Mouse (Mus musculus) midbrain, postnatal 0 days (tissue): Measurements from ENCODE around the gene Cyp2j6. TPM values are rescaled to one million over a fixed set of nuclear protein-coding genes. Genes with fewer than 3 reads are reported as not detected.
"Not testable (repeated sequence)": the region's sequence is repeated elsewhere in the genome, so short reads cannot be mapped to it uniquely, and the experiment has no call there.

Source experiments
- ATAC-seq: fragments of 200-750 bp; cut with Nextera tagmentation; 2 replicates; pipeline ENCODE4 v1.8.0; 2017; ENCODE audit warnings: moderate number of reproducible peaks, mild to moderate bottlenecking, moderate TSS enrichment, moderate library complexity; ENCODE audit not compliant: low FRiP score
- DNase-seq: peaks from one replicate; pipeline ENCODE4 v3.0.0-alpha.2; 2015; ENCODE audit warnings: low spot score
- H3K27ac ChIP-seq: fragments of 300-500 bp; sonication (generic); 2 replicates; pipeline ENCODE4 v1.5.1; 2014; ENCODE audit warnings: low read depth, mild to moderate bottlenecking, low read length, mixed read lengths
- H3K27me3 ChIP-seq: fragments of 300-500 bp; sonication (generic); 2 replicates; pipeline ENCODE4 v1.6.1; 2014; ENCODE audit warnings: low read length, control low read depth, mixed read lengths; ENCODE audit not compliant: insufficient read depth
- H3K36me3 ChIP-seq: fragments of 300-500 bp; sonication (generic); 2 replicates; pipeline ENCODE4 v1.6.1; 2014; ENCODE audit warnings: low read length, control low read depth, mixed read lengths; ENCODE audit not compliant: insufficient read depth
- H3K4me1 ChIP-seq: fragments of 300-500 bp; sonication (generic); 2 replicates; pipeline ENCODE4 v1.6.1; 2014; ENCODE audit warnings: mild to moderate bottlenecking, control low read depth, antibody characterized with exemption, low read length, mixed read lengths; ENCODE audit not compliant: insufficient read depth
- H3K4me2 ChIP-seq: fragments of 300-500 bp; sonication (generic); 2 replicates; pipeline ENCODE4 v1.6.1; 2014; ENCODE audit warnings: low read depth, mild to moderate bottlenecking, low read length, mixed read lengths; ENCODE audit not compliant: poor library complexity, severe bottlenecking
- H3K4me3 ChIP-seq: fragments of 300-500 bp; sonication (generic); 2 replicates; pipeline ENCODE4 v1.5.1; 2014; ENCODE audit warnings: low read depth, mild to moderate bottlenecking, low read length, moderate library complexity
- H3K9ac ChIP-seq: fragments of 300-500 bp; sonication (generic); replicated peaks from 2 replicates; pipeline ENCODE4 v1.6.1; 2014; ENCODE audit warnings: mild to moderate bottlenecking, low read length, moderate library complexity, mixed read lengths; ENCODE audit not compliant: poor library complexity, severe bottlenecking
- H3K9me3 ChIP-seq: fragments of 300-500 bp; sonication (generic); 2 replicates; pipeline ENCODE4 v1.6.1; 2016; ENCODE audit warnings: low read length, control low read depth
- CTCF ChIP-seq: IDR thresholded peaks from 2 replicates; pipeline ENCODE4 v1.5.1; 2016; ENCODE audit warnings: antibody characterized with exemption, mild to moderate bottlenecking
- WGBS: fragments of 180-500 bp; shearing (Covaris S2); extraction: QIAGEN DNeasy Blood & Tissue Kit; methylation state at CpG from one replicate; pipeline ENCODE4 v1.1.7; 2014; 5-methylcytosine and 5-hydroxymethylcytosine counted together
- polyA plus RNA-seq: library from polyadenylated mRNA; unstranded; fragments of >200 nt; fragmentation: Nextera tagmentation; extraction: Ambion mirVana; gene quantifications from 2 replicates; pipeline ENCODE4 v1.2.1, GENCODE M21; 2015
- total RNA-seq: library from RNA; depleted of rRNA; stranded (reverse); fragments of >200 nt; gene quantifications from 2 replicates; pipeline ENCODE4 v1.2.3, GENCODE M21; 2014; rRNA removed

Cyp2j6 gene
- total RNA-seq (9.5 and 9.6 TPM in 2 replicates), polyA plus RNA-seq (8.6 and 10.2 TPM in 2 replicates)

DNA sequence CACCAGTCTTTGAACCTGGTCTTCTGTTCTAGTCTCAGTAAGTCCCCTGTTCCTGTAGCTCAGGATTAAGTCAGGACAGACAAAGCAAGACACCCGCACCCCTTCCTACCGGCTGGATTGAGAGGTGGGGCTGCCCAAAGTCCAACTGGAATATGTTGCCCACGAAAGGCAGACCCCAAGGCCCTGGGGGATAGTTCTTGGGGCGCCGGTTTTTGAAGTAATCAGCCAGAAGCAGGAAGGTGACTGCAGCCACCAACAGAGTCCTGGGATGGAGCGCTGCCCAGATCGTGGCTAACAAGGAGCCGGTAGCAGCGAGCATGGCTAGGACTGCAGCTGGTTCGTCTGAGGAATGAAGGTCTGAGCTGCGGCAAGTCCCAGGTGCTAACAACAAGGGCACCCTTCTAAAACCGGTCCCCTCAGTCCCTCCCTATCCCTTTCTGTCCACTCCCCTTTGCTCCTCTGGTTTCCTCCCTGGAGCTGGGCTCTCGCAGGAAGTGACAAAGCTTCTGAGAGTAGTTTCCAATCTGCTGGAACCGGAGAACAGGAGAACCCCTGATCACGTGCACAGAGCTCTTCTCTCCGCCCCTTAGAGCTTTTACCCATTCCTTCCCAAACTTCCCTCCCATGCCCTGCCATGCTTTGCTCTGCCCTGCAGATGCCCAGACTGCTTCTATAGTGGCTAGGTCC is at the start of gene Cyp2j6:
TSS of gene Cyp2j6 (minus strand) at position 529 of the 687 bp plus-strand sequence.
- peak within 1 kb of the TSS; percentile 56 for H3K4me3 ChIP-seq
- H3K27me3 ChIP-seq = no peaks in the 10 kb centered on the region
- peak; percentile 92 for ATAC-seq
- peak within 1 kb of the TSS; percentile 72 for H3K4me2 ChIP-seq
- H3K36me3 ChIP-seq = no peaks in the 10 kb centered on the region
- no peaks in the 10 kb centered on the region for H3K9me3 ChIP-seq
- WGBS = 7% methylated on average over 16 of the region's 16 CpGs
- peak within 1 kb of the TSS; percentile 66 for H3K9ac ChIP-seq
- no peak for TF ChIP-seq CTCF
- H3K27ac ChIP-seq = peak within 1 kb of the TSS; percentile 57
- no peaks in the 10 kb centered on the region; the same call in 1 of the 2 replicates for H3K4me1 ChIP-seq
- DNase-seq = peak; percentile 72

- ATAC-seq (peak; percentile 71), DNase-seq (peak; percentile 86)
- Histone ChIP-seq H3K4me1 (no peaks in the 10 kb centered on the region), H3K36me3 (no peaks in the 10 kb centered on the region), H3K9ac (no peak overlapping the region), H3K9me3 (no peaks in the 10 kb centered on the region), H3K4me2 (peak overlapping the region; percentile 55), H3K27me3 (no peaks in the 10 kb centered on the region), H3K27ac (0 out of 2 replicates have a peak overlapping the region, but pooled peaks have one; percentile 26), H3K4me3 (peak overlapping the region; percentile 36; the same call in 1 of the 2 replicates)
- TF ChIP-seq CTCF = peak; percentile 38
- WGBS = 13% methylated on average over 4 of the region's 4 CpGs
Measured at GRCm38 (mm10) chr4:96591791-96592150, 38.3 kb upstream of the Cyp2j6 start.

GRCm38 (mm10) chr4:96590911-96591790 is 37.7 kb upstream of the Cyp2j6 start, which contains the start of gene Cyp2j9:
TSS of gene Cyp2j9 (minus strand) at chr4:96591578.
- Histone ChIP-seq H3K4me2 (peak within 1 kb of the TSS; percentile 55), H3K9me3 (no peaks in the 10 kb centered on the region)
- ATAC-seq = peak; percentile 85

DNA sequence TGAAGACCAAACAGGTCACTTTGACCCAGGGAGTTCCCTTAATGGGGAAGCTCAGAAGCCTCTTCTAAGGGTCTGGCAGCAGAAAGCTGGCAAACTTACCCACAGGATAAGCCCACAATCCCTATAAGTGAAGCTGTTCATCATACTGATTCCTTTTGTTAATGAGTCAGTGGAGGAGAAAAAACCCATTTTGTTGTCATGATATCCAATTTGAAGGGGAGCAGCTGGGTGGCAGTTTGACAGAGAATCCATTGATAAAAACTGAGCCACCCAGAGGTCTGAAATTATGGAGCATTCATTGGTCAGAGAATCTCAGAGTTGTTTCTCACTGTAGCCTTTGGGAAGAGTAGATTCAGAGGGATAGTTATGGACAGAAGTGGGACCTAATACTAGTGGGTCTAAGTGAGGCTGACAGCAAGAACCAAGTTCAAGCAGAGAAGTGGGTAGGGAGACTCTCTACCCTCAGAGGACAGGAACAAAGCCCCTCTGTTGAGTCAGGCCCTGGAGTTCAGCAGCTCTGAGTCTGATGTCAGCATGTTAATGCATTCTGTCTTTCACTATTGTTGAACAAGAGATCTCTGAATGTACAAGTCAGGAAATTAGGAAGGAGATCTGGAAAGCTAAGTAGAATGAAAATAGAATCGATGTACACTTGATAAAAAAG is 28.1 kb upstream of the Cyp2j6 start:
- WGBS = 53% methylated on average over 1 of the region's 1 CpGs
- DNase-seq (peak; percentile 23), ATAC-seq (peak; percentile 66)
- Histone ChIP-seq H3K27me3 (no peaks in the 10 kb centered on the region), H3K4me1 (no peaks in the 10 kb centered on the region), H3K4me2 (no peak overlapping the region), H3K36me3 (no peaks in the 10 kb centered on the region), H3K9me3 (no peaks in the 10 kb centered on the region), H3K27ac (no peak overlapping the region), H3K9ac (no peak overlapping the region), H3K4me3 (no peak overlapping the region)
- no peak for TF ChIP-seq CTCF

More at GRCm38 (mm10) chr4:96590911-96591790, 37.7 kb upstream of the Cyp2j6 start, which contains the start of gene Cyp2j9:
- WGBS = 4% methylated on average over 18 of the region's 18 CpGs
- H3K4me3 ChIP-seq = peak within 1 kb of the TSS; percentile 36
- peak within 1 kb of the TSS; percentile 37; the same call in 1 of the 2 replicates for H3K9ac ChIP-seq
- H3K27me3 ChIP-seq = no peaks in the 10 kb centered on the region
- TF ChIP-seq CTCF = peak; percentile 25; the same call in 1 of the 2 replicates
- peak; percentile 78 for DNase-seq
- no peaks in the 10 kb centered on the region for H3K36me3 ChIP-seq
- peak within 1 kb of the TSS; percentile 33 for H3K27ac ChIP-seq
- H3K4me1 ChIP-seq = no peaks in the 10 kb centered on the region

DNA sequence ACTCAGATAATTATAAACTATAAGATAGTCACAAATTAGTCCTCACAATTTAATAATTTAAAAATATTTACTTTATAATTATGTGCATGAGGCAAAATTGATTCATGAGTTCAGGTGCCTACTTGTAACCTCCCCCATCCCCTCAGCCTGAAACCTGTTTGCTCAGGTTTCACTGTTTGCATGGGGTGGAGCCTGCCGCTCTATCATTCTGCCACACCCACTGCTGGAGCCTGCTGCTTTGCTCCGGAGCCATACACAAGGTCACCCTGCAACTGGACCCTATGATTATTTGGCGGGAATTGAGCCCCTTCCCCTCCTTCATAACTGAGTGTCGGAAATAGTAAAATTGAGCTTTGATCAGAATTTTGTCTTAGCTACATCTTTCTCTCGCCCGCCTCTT is 26.9 kb upstream of the Cyp2j6 start:
- H3K4me2 ChIP-seq, H3K36me3 ChIP-seq, H3K27ac ChIP-seq, DNase-seq, H3K9ac ChIP-seq, H3K4me1 ChIP-seq, H3K9me3 ChIP-seq, ATAC-seq, H3K4me3 ChIP-seq, H3K27me3 ChIP-seq: not testable (repeated sequence)
- WGBS = 65% methylated on average over 6 of the region's 6 CpGs
